ENCODE assay signal across 22 mouse cellular contexts in genomic region chr5:100225491-100225890, GRCm38 (mm10).
DNase-seq lines count a peak whose midpoint lies in the region; ATAC-seq and TF ChIP-seq lines count a peak whose summit lies in the region.
"Had no signal": no experiment of that assay in that cellular context is flagged by ENCODE, and none has a peak within 500 bp of the region (broad histone marks: within the 10 kb centered on the region; RNA-seq: fewer than 3 reads in every experiment).

No protein-coding gene starts in this region.

- no peak overlapping the region for H3K9ac ChIP-seq in midbrain, embryonic 11.5 days (ENCODE audit: low read length)
- no peak overlapping the region for H3K9ac ChIP-seq in midbrain, embryonic 13.5 days (replicated peaks)
- H3K9ac ChIP-seq in intestine, embryonic 15.5 days, result no peak overlapping the region
- H3K9ac ChIP-seq in intestine, postnatal 0 days (ENCODE audit: low read depth, low read length), result no peak overlapping the region
- no peak overlapping the region for H3K9ac ChIP-seq in hindbrain, embryonic 14.5 days
- H3K9ac ChIP-seq: embryonic facial prominence, embryonic 13.5 days; embryonic facial prominence, embryonic 15.5 days; forebrain, embryonic 13.5 days; forebrain, embryonic 15.5 days had no signal

- H3K4me1 ChIP-seq in midbrain, embryonic 11.5 days (ENCODE audit: control insufficient read depth, insufficient read depth, low read length), result no peaks in the 10 kb centered on the region
- H3K4me1 ChIP-seq in midbrain, embryonic 13.5 days (replicated peaks), result peaks cover 4% of the 10 kb centered on the region; the same call in 1 of the 2 replicates
- H3K4me1 ChIP-seq in intestine, embryonic 15.5 days (replicated peaks), result peaks cover 4% of the 10 kb centered on the region; the same call in 1 of the 2 replicates
- H3K4me1 ChIP-seq in intestine, postnatal 0 days (replicated peaks; ENCODE audit: control insufficient read depth, insufficient read depth, low read length), result no peaks in the 10 kb centered on the region; the same call in 1 of the 2 replicates
- H3K4me1 ChIP-seq in hindbrain, embryonic 14.5 days (replicated peaks; ENCODE audit: control insufficient read depth, insufficient read depth, low read length), result no peaks in the 10 kb centered on the region

- H3K4me3 ChIP-seq in midbrain, embryonic 11.5 days (ENCODE audit: low read depth, low read length), result no peak overlapping the region
- no peak overlapping the region for H3K4me3 ChIP-seq in midbrain, embryonic 13.5 days (replicated peaks)
- no peak overlapping the region for H3K4me3 ChIP-seq in intestine, embryonic 15.5 days (replicated peaks)
- H3K4me3 ChIP-seq in intestine, postnatal 0 days (ENCODE audit: low read depth, low read length), result no peak overlapping the region
- no peak overlapping the region for H3K4me3 ChIP-seq in hindbrain, embryonic 14.5 days (replicated peaks; ENCODE audit: low read length)
- H3K4me3 ChIP-seq: embryonic facial prominence, embryonic 13.5 days; embryonic facial prominence, embryonic 15.5 days; erythroblast, embryonic 14.5 days; forebrain, embryonic 10.5 days; forebrain, embryonic 13.5 days; forebrain, embryonic 15.5 days had no signal

- H3K4me2 ChIP-seq in midbrain, embryonic 11.5 days, result no peak overlapping the region
- no peak overlapping the region for H3K4me2 ChIP-seq in midbrain, embryonic 13.5 days (replicated peaks)
- H3K4me2 ChIP-seq in intestine, embryonic 15.5 days (replicated peaks), result no peak overlapping the region
- H3K4me2 ChIP-seq in intestine, postnatal 0 days (replicated peaks; ENCODE audit: low read depth), result no peak overlapping the region
- H3K4me2 ChIP-seq in hindbrain, embryonic 14.5 days (replicated peaks), result no peak overlapping the region
- H3K4me2 ChIP-seq: embryonic facial prominence, embryonic 13.5 days; embryonic facial prominence, embryonic 15.5 days; forebrain, embryonic 13.5 days; forebrain, embryonic 15.5 days had no signal

- no peak for ATAC-seq in midbrain, embryonic 11.5 days (ENCODE audit: low FRiP score)
- no peak for ATAC-seq in midbrain, embryonic 13.5 days
- peak; percentile 84 for ATAC-seq in intestine, embryonic 15.5 days
- peak; percentile 58 for ATAC-seq in intestine, postnatal 0 days
- no peak for ATAC-seq in hindbrain, embryonic 14.5 days (ENCODE audit: low FRiP score)
- ATAC-seq: forebrain, embryonic 13.5 days; forebrain, embryonic 15.5 days had no signal

- no peaks in the 10 kb centered on the region for H3K27me3 ChIP-seq in midbrain, embryonic 11.5 days (ENCODE audit: control insufficient read depth, insufficient read depth, low read length)
- H3K27me3 ChIP-seq in midbrain, embryonic 13.5 days, result no peaks in the 10 kb centered on the region
- no peaks in the 10 kb centered on the region for H3K27me3 ChIP-seq in intestine, embryonic 15.5 days (replicated peaks)
- no peaks in the 10 kb centered on the region for H3K27me3 ChIP-seq in intestine, postnatal 0 days (replicated peaks; ENCODE audit: control insufficient read depth, insufficient read depth, low read length)
- no peaks in the 10 kb centered on the region; the same call in 1 of the 2 replicates for H3K27me3 ChIP-seq in hindbrain, embryonic 14.5 days (ENCODE audit: control insufficient read depth, insufficient read depth, low read length)
- H3K27me3 ChIP-seq: embryonic facial prominence, embryonic 15.5 days; forebrain, embryonic 13.5 days; forebrain, embryonic 15.5 days had no signal

- no peaks in the 10 kb centered on the region for H3K36me3 ChIP-seq in midbrain, embryonic 11.5 days (ENCODE audit: control insufficient read depth, insufficient read depth, low read length)
- H3K36me3 ChIP-seq in midbrain, embryonic 13.5 days, result no peaks in the 10 kb centered on the region
- H3K36me3 ChIP-seq in intestine, embryonic 15.5 days, result no peaks in the 10 kb centered on the region
- no peaks in the 10 kb centered on the region for H3K36me3 ChIP-seq in intestine, postnatal 0 days (ENCODE audit: control insufficient read depth, insufficient read depth)
- no peaks in the 10 kb centered on the region for H3K36me3 ChIP-seq in hindbrain, embryonic 14.5 days (replicated peaks; ENCODE audit: control insufficient read depth, insufficient read depth)
- H3K36me3 ChIP-seq: embryonic facial prominence, embryonic 13.5 days; embryonic facial prominence, embryonic 15.5 days; forebrain, embryonic 10.5 days; forebrain, embryonic 15.5 days had no signal

- no peak overlapping the region for H3K27ac ChIP-seq in midbrain, embryonic 11.5 days (ENCODE audit: low read depth, low read length)
- no peak overlapping the region for H3K27ac ChIP-seq in midbrain, embryonic 13.5 days
- no peak overlapping the region for H3K27ac ChIP-seq in intestine, embryonic 15.5 days
- H3K27ac ChIP-seq in intestine, postnatal 0 days (ENCODE audit: low read depth, low read length), result no peak overlapping the region
- no peak overlapping the region for H3K27ac ChIP-seq in hindbrain, embryonic 14.5 days
- H3K27ac ChIP-seq: embryonic facial prominence, embryonic 13.5 days; embryonic facial prominence, embryonic 15.5 days; forebrain, embryonic 13.5 days; forebrain, embryonic 15.5 days had no signal

- no peak for TF ChIP-seq CTCF in intestine, postnatal 0 days (IDR thresholded peaks at IDR 0.05; ENCODE audit: low read depth)

- no peaks in the 10 kb centered on the region for H3K9me3 ChIP-seq in midbrain, embryonic 11.5 days (ENCODE audit: control insufficient read depth, low read length)
- no peaks in the 10 kb centered on the region for H3K9me3 ChIP-seq in midbrain, embryonic 13.5 days
- no peaks in the 10 kb centered on the region for H3K9me3 ChIP-seq in intestine, embryonic 15.5 days
- H3K9me3 ChIP-seq in intestine, postnatal 0 days (ENCODE audit: control insufficient read depth), result no peaks in the 10 kb centered on the region
- no peaks in the 10 kb centered on the region for H3K9me3 ChIP-seq in hindbrain, embryonic 14.5 days (ENCODE audit: control insufficient read depth, low read length)
- H3K9me3 ChIP-seq: embryonic facial prominence, embryonic 13.5 days; embryonic facial prominence, embryonic 15.5 days; forebrain, embryonic 10.5 days; forebrain, embryonic 13.5 days; forebrain, embryonic 15.5 days had no signal

- 87% methylated on average over 7 of the region's 7 CpGs for WGBS in midbrain, embryonic 11.5 days
- 83% methylated on average over 7 of the region's 7 CpGs for WGBS in midbrain, embryonic 13.5 days
- WGBS in intestine, embryonic 15.5 days, result 55% methylated on average over 7 of the region's 7 CpGs
- 35% methylated on average over 7 of the region's 7 CpGs for WGBS in intestine, postnatal 0 days
- 72% methylated on average over 7 of the region's 7 CpGs for WGBS in hindbrain, embryonic 14.5 days

- DNase-seq in midbrain, embryonic 11.5 days (ENCODE audit: low spot score, missing footprints), result peak; percentile 78
- no peak for DNase-seq in layer of hippocampus, postnatal 10 days (ENCODE audit: low spot score in 2 of 2)
- DNase-seq in hindbrain, embryonic 14.5 days (ENCODE audit: low spot score), result no peak
- DNase-seq: adrenal gland, adult 2 months; adrenal gland, postnatal 10 days; adrenal gland, postnatal 25 days; cerebellum, adult 11 months; cerebellum, adult 18-20 months; cerebellum, adult 8-10 months; cerebellum, adult 9-11 months; cerebellum, postnatal 14 days; cerebellum, postnatal 36 days; embryo, embryonic 11 days had no signal

Comparison
In these comparisons a context has a peak if more than half of its experiments do, and no peak if none do; other contexts are left out.
1. ATAC-seq: peak in intestine, embryonic 15.5 days (single experiment) and intestine, postnatal 0 days (single experiment); none in midbrain, embryonic 11.5 days (single experiment), midbrain, embryonic 13.5 days (single experiment) and hindbrain, embryonic 14.5 days (single experiment).